Mouse (Mus musculus) heart, embryonic 11.5 days (tissue): Measurements from ENCODE around the gene Pdk2. TPM values are rescaled to one million over a fixed set of nuclear protein-coding genes. Genes with fewer than 3 reads are reported as not detected.
A peak's percentile ranks its signal among the peaks of the same experiment; 100 is the strongest.
"Not testable (repeated sequence)": the region's sequence is repeated elsewhere in the genome, so short reads cannot be mapped to it uniquely, and the experiment has no call there.

ENCODE experiments used
- ATAC-seq: fragments of 200-750 bp; cut with Nextera tagmentation; replicated peaks from 2 replicates; pipeline ENCODE4 v1.8.0; 2017; ENCODE audit warnings: moderate library complexity; ENCODE audit not compliant: insufficient number of reproducible peaks, low FRiP score, low TSS enrichment
- H3K27ac ChIP-seq: fragments of 300-500 bp; sonication (generic); 2 replicates; pipeline ENCODE4 v1.5.1; 2014; ENCODE audit warnings: mild to moderate bottlenecking, low read depth, low read length
- H3K27me3 ChIP-seq: fragments of 300-500 bp; sonication (generic); 2 replicates; pipeline ENCODE4 v1.6.1; 2014; ENCODE audit warnings: mild to moderate bottlenecking, low read length, mixed read lengths; ENCODE audit not compliant: control insufficient read depth, insufficient read depth
- H3K36me3 ChIP-seq: fragments of 300-500 bp; sonication (generic); 2 replicates; pipeline ENCODE4 v1.6.1; 2014; ENCODE audit warnings: mild to moderate bottlenecking, low read length, moderate library complexity, mixed read lengths; ENCODE audit not compliant: control insufficient read depth, insufficient read depth
- H3K4me1 ChIP-seq: fragments of 300-500 bp; sonication (generic); 2 replicates; pipeline ENCODE4 v1.6.1; 2014; ENCODE audit warnings: low read length; ENCODE audit not compliant: control insufficient read depth, insufficient read depth
- H3K4me2 ChIP-seq: fragments of 300-500 bp; sonication (generic); 2 replicates; pipeline ENCODE4 v1.6.1; 2014; ENCODE audit warnings: mild to moderate bottlenecking, moderate library complexity
- H3K4me3 ChIP-seq: fragments of 300-500 bp; sonication (generic); 2 replicates; pipeline ENCODE4 v1.5.1; 2014; ENCODE audit warnings: low read depth, low read length
- H3K9ac ChIP-seq: fragments of 300-500 bp; sonication (generic); 2 replicates; pipeline ENCODE4 v1.6.1; 2014; ENCODE audit warnings: mild to moderate bottlenecking, low read depth, low read length, moderate library complexity
- H3K9me3 ChIP-seq: fragments of 300-500 bp; sonication (generic); replicated peaks from 2 replicates; pipeline ENCODE4 v1.6.1; 2016; ENCODE audit warnings: low read length; ENCODE audit not compliant: control insufficient read depth
- WGBS: fragments of 180-500 bp; shearing (Covaris S2); extraction: QIAGEN DNeasy Blood & Tissue Kit; methylation state at CpG from one replicate; pipeline ENCODE4 v1.1.7; 2014; ENCODE audit not compliant: insufficient replicate concordance; 5-methylcytosine and 5-hydroxymethylcytosine counted together
- polyA plus RNA-seq: library from polyadenylated mRNA; unstranded; fragments of >200 nt; fragmentation: Nextera tagmentation; extraction: Ambion mirVana; gene quantifications from 2 replicates; pipeline ENCODE4 v1.2.1, GENCODE M21; 2014

Pdk2 gene
- polyA plus RNA-seq, 1 experiment from 2014 or later = 45.6 TPM

DNA sequence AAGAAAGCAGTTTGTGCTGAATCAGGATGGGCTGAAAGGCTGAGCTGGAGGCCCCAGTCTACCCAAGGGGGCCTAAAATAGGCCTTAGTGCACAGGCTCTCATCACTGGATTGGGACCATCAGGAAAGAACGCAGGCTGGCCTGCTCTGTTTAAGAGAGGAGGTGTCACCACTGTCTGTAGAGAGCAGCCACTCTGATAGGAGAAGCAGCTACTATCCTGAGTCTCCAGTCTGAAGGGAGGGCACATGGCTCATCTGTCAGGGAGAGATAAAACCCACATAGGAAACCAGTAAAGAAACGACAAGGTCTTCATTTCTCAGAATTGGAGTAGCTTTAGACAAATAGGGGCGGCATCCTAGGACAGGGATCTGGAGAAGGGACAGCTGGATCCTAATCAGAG lies 29.1 kb downstream of the Pdk2 start:
- Histone ChIP-seq H3K36me3 (no peaks in the 10 kb centered on the region), H3K27me3 (no peaks in the 10 kb centered on the region), H3K4me2 (peak overlapping the region; percentile 94), H3K9ac (peak overlapping the region; percentile 72; the same call in 1 of the 2 replicates), H3K27ac (peak overlapping the region; percentile 95), H3K4me1 (peaks cover 35% of the 10 kb centered on the region), H3K9me3 (no peaks in the 10 kb centered on the region), H3K4me3 (peak overlapping the region; percentile 76)
- 22% methylated on average over 3 of the region's 3 CpGs for whole genome bisulfite sequencing
- ATAC-seq = peak; percentile 88

DNA sequence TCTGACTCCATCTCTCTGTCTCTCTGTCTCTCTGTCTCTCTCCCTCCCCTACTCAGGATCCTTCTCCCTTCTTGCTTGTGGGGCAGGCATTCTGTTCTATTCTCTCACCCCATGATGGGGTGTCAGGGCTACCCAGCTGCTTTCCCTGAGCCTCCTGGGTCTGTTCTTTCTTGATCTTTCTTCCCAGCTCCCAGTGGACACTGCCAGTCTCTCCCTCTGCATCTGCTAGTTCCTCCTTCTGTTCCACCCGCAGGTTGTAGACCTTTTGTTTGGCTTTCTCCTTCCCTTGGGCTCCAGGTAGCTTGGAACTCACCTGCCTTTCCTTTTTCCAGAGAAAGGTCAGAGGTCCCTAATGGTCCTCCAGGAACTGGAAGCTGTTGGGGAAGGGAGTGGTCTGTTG lies 29.7 kb downstream of the Pdk2 start:
- H3K9me3 ChIP-seq = no peaks in the 10 kb centered on the region
- peak overlapping the region; percentile 76 for H3K4me3 ChIP-seq
- H3K4me2 ChIP-seq = peak overlapping the region; percentile 94
- no peaks in the 10 kb centered on the region for H3K27me3 ChIP-seq
- no peak for ATAC-seq
- H3K4me1 ChIP-seq = peaks cover 40% of the 10 kb centered on the region
- no peaks in the 10 kb centered on the region for H3K36me3 ChIP-seq
- H3K9ac ChIP-seq = peak overlapping the region; percentile 72
- 22% methylated on average over 1 of the region's 1 CpGs for WGBS
- peak overlapping the region; percentile 95 for H3K27ac ChIP-seq

DNA sequence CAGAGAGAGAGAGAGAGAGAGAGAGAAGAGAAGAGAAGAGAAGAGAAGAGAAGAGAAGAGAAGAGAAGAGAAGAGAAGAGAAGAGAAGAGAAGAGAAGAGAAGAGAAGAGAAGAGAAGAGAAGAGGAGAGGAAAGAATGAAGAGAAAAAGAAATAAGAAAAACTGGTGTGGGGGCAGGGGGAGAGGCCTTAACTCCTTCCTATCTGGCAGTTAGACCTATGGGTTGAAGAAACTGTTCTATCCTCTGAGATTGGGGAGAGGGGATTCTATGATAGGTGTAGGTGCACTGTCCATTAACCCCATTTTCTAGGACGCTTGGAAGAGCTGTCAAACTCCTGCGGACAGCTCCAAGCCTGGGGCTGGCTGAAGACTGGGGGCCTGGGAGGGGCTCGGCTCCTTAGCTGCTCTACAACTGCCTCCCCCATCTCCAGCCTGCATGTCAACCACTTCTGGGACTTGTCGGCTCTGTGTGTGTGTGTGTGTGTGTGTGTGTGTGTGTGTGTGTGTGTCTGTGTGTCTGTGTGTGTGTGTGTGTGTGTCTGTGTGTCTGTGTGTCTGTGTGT lies 30.2 kb downstream of the Pdk2 start:
- H3K27me3 ChIP-seq, ATAC-seq, H3K9me3 ChIP-seq, H3K36me3 ChIP-seq: not testable (repeated sequence)
- Histone ChIP-seq H3K9ac (peak overlapping the region; percentile 93), H3K4me1 (peaks cover 44% of the 10 kb centered on the region), H3K4me3 (peak overlapping the region; percentile 76), H3K27ac (peak overlapping the region; percentile 95), H3K4me2 (peak overlapping the region; percentile 94)
- 7% methylated on average over 4 of the region's 4 CpGs for WGBS

DNA sequence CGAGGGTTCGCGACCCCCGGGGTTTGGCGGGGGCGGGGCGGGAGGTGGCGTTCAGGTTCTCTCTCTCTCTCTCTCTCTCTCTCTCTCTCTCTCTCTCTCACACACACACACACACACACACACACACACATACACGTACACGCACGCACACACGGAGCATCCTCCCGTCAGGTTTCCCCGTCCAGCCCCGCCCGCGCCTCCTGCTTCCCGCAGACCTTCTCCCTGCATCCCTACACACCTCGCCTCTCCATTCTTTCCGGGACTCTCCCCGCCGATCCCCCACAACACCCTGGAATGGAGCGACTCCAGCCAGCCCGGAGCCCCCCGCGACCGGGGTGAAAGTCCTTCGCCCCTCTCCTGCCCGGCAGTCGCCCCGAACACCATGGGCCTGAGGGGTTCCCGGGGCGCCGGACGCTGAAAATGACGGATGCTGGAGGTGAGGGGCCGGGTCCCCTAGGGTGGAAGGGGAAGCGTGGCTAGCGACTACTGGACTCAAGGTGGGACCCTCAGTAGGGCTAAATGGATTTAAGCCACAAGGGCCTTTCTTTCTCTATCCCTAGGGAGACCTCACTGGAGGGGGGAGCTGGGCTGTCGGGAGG lies 30.9 kb downstream of the Pdk2 start:
- H3K9ac ChIP-seq = peak overlapping the region; percentile 93
- peak overlapping the region; percentile 76 for H3K4me3 ChIP-seq
- under 1% methylated on average over 32 of the region's 40 CpGs for WGBS
- peak overlapping the region; percentile 95 for H3K27ac ChIP-seq
- H3K4me1 ChIP-seq = peaks cover 43% of the 10 kb centered on the region
- 0 out of 2 replicates have a peak, but pooled peaks cover 3% of the 10 kb centered on the region for H3K36me3 ChIP-seq
- no peaks in the 10 kb centered on the region for H3K9me3 ChIP-seq
- no peaks in the 10 kb centered on the region for H3K27me3 ChIP-seq
- ATAC-seq = no peak
- peak overlapping the region; percentile 94 for H3K4me2 ChIP-seq

- peaks cover 42% of the 10 kb centered on the region for H3K4me1 ChIP-seq
- peak within 1 kb of the TSS; percentile 95 for H3K27ac ChIP-seq
- H3K4me2 ChIP-seq = peak within 1 kb of the TSS; percentile 94
- WGBS = 2% methylated on average over 24 of the region's 32 CpGs
- ATAC-seq = peak; percentile 40
- peak within 1 kb of the TSS; percentile 76 for H3K4me3 ChIP-seq
- no peaks in the 10 kb centered on the region for H3K9me3 ChIP-seq
- no peaks in the 10 kb centered on the region for H3K27me3 ChIP-seq
- H3K9ac ChIP-seq = peak within 1 kb of the TSS; percentile 93
- H3K36me3 ChIP-seq = peaks cover 7% of the 10 kb centered on the region
Measured at GRCm38 (mm10) chr11:95009629-95010014, 31.5 kb downstream of the Pdk2 start, which contains the start of gene Samd14. Samd14 (plus strand) TSS chr11:95009879.

DNA sequence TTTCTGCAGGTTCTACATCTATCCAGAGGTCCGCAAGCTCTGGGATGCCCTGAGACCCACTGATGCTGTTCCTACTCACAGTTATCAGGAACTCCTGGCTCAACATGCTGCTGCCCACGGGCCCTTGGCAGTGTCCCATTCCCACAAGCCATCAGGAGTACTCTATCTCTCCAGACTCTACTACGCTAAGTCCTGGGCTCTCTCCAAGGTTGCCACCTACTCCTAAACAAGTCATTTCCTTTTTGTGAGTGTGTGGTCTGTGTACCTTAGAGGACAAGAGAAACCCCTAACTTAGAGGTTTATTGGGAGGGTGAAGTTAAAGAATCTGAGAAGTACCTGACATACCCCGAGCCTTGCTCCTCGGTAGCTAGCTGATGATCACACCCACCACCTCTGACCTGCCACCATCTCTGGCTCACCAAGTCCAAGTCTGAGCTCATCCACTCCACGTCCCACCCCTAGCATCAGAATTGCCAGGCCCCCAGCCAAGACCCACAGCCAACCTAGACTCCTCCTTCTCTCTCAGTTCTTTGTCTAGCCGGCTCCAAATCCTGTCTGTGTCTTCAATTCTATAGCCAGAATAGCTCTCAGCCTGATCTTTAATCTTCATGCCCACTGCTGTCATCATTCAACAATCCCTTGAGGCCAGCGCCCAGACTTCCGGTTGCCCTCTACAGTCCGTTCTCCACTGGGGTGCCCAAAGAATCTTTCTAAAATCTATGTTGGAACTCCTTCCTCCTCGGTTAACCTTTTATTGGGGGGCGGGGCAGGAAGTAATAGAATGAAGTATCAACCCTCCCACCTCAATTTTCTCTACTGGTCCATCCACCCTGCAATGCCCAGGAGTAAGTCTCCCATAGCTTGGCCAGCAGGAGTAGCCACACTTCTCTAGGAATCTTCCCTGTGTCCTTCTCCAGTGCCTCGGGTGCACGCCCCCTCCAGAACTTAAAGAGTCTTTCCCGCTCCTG lies 32.2 kb downstream of the Pdk2 start:
- peak overlapping the region; percentile 95 for H3K27ac ChIP-seq
- H3K4me2 ChIP-seq = peak overlapping the region; percentile 94
- H3K4me3 ChIP-seq = peak overlapping the region; percentile 76
- no peak for ATAC-seq
- H3K36me3 ChIP-seq = peaks cover 7% of the 10 kb centered on the region
- WGBS = 35% methylated on average over 15 of the region's 15 CpGs
- H3K9me3 ChIP-seq = no peaks in the 10 kb centered on the region
- peak overlapping the region; percentile 93 for H3K9ac ChIP-seq
- no peaks in the 10 kb centered on the region for H3K27me3 ChIP-seq
- peaks cover 48% of the 10 kb centered on the region for H3K4me1 ChIP-seq

DNA sequence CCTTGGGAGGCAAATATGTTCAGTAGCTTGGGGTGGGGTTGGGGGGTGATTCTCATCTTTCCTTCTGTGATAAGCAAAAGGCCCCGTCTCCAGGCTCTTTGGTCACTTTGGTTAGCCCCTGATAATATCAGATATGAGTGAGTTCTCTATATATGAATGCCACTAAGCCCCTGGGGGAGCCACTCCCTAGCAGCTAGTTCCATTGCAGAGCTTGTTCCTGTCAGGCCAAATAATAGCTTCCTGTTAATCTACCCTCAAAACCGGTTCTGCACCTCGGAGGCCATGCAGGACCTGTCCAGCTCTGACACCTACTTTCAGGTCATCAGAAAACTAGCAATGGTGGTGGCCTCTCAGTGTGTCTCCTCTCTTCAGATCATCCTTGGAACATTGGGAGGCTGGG lies 33.7 kb downstream of the Pdk2 start:
- H3K9me3 ChIP-seq = no peaks in the 10 kb centered on the region
- peak overlapping the region; percentile 86; the same call in 1 of the 2 replicates for H3K4me2 ChIP-seq
- peak overlapping the region; percentile 74 for H3K9ac ChIP-seq
- H3K36me3 ChIP-seq = peaks cover 9% of the 10 kb centered on the region
- no peaks in the 10 kb centered on the region for H3K27me3 ChIP-seq
- no peak for ATAC-seq
- WGBS = 63% methylated on average over 3 of the region's 3 CpGs
- H3K4me3 ChIP-seq = no peak overlapping the region; the same call in 1 of the 2 replicates
- no peak overlapping the region for H3K27ac ChIP-seq
- peaks cover 59% of the 10 kb centered on the region for H3K4me1 ChIP-seq

DNA sequence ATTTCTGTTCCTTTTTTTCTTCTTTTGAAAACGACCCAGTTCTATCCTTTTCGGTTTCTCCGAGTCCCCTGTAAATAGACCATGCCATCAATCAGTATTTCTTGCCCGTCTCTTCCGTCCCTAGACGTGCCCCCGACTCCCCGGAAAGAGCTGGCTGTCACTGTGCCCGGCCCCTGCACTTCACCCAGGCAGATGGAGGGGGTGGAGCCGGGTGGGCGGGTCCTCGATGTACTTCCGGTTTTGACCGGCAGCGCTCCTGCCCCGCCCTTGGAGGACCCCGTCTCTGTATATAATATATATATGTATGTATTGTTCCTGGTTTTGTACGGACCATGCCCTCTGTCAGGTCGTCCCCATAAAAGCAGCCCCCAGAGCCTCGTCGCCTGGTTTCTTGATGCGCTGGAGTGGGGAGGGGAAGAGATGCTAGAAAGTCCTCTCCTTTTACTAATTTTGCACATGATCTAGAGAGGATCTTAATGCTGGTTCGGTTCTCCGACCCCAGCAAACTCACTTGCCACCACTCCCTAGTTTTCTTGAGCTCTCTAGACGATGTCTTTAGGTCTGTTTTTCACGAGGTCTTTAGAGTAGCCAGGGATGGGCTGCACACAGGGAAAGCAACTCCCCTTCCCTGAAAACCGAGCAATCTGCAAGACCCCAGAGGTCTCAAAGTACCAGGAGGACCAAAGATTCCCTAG lies 34.5 kb downstream of the Pdk2 start:
- Histone ChIP-seq H3K36me3 (peaks cover 16% of the 10 kb centered on the region), H3K9me3 (no peaks in the 10 kb centered on the region), H3K9ac (peak overlapping the region; percentile 74), H3K4me3 (peak overlapping the region; percentile 49), H3K27ac (peak overlapping the region; percentile 54), H3K4me1 (peaks cover 54% of the 10 kb centered on the region), H3K4me2 (peak overlapping the region; percentile 86), H3K27me3 (no peaks in the 10 kb centered on the region)
- 3% methylated on average over 27 of the region's 27 CpGs for WGBS
- peak; percentile 53 for ATAC-seq
